Mouse (Mus musculus) ES-E14 (cell line): Measurements from ENCODE around the gene Mta1. TPM values are rescaled to one million over a fixed set of nuclear protein-coding genes. Genes with fewer than 3 reads are reported as not detected.

ENCODE experiments used
- DNase-seq: peaks from one replicate; pipeline ENCODE4 v3.0.0-alpha.2; 2013; ENCODE audit warnings: low read depth, low spot score
- H3K27ac ChIP-seq: 2 replicates; pipeline ENCODE4 v1.5.1; 2012; ENCODE audit warnings: low read depth, mild to moderate bottlenecking, low read length, moderate library complexity, mixed read lengths; ENCODE audit not compliant: poor library complexity, insufficient read depth, severe bottlenecking
- H3K36me3 ChIP-seq: 2 replicates; pipeline ENCODE4 v1.6.1; 2012; ENCODE audit warnings: mild to moderate bottlenecking, low read length, moderate library complexity, mixed read lengths; ENCODE audit not compliant: control insufficient read depth, poor library complexity, insufficient read depth, severe bottlenecking
- H3K4me1 ChIP-seq, 2 experiments: fragments of 150-350 bp in 1 of 2; sonication (generic) in 1 of 2; 2 replicates each; pipeline ENCODE4 v1.6.1; 2012; ENCODE audit warnings: low read length in 2 of 2, mild to moderate bottlenecking in 1 of 2, mixed read lengths in 1 of 2; ENCODE audit not compliant: control insufficient read depth in 2 of 2, insufficient read depth in 2 of 2, poor library complexity in 1 of 2
- H3K4me3 ChIP-seq, 2 experiments: fragments of 150-350 bp in 1 of 2; sonication (generic) in 1 of 2; 2 replicates each; pipeline ENCODE4 v1.5.1; 2012; ENCODE audit warnings: low read length in 2 of 2, low read depth in 1 of 2, mild to moderate bottlenecking in 1 of 2, mixed read lengths in 1 of 2; ENCODE audit not compliant: insufficient read depth in 1 of 2, poor library complexity in 1 of 2, severe bottlenecking in 1 of 2
- H3K9ac ChIP-seq: 2 replicates; pipeline ENCODE4 v1.6.1; 2012; ENCODE audit warnings: low read depth, mild to moderate bottlenecking, low read length, mixed read lengths; ENCODE audit not compliant: poor library complexity, insufficient read depth, severe bottlenecking
- H3K9me3 ChIP-seq: fragments of 150-350 bp; sonication (generic); 2 replicates; pipeline ENCODE4 v1.6.1; 2012; ENCODE audit warnings: low read depth, mild to moderate bottlenecking, low read length; ENCODE audit not compliant: control insufficient read depth, insufficient read depth
- CHD2 ChIP-seq: IDR thresholded peaks from 2 replicates; pipeline ENCODE4 v1.6.1; 2014; ENCODE audit warnings: mild to moderate bottlenecking, low read depth, low read length, inconsistent platforms
- HCFC1 ChIP-seq: IDR thresholded peaks from 2 replicates; pipeline ENCODE4 v1.6.1; 2012; ENCODE audit warnings: low read length, inconsistent platforms, borderline replicate concordance; ENCODE audit not compliant: insufficient read depth
- MAFK ChIP-seq: IDR thresholded peaks from 2 replicates; pipeline ENCODE4 v1.6.1; 2014; ENCODE audit warnings: mild to moderate bottlenecking, low read depth, low read length, inconsistent platforms; ENCODE audit not compliant: insufficient read depth
- ZC3H11A ChIP-seq: IDR thresholded peaks from 2 replicates; pipeline ENCODE4 v1.6.1; 2012; ENCODE audit warnings: low read depth, mild to moderate bottlenecking, inconsistent platforms, low read length, borderline replicate concordance
- ZNF384 ChIP-seq: IDR thresholded peaks from 2 replicates; pipeline ENCODE4 v1.6.1; 2012; ENCODE audit warnings: low read depth, low read length, inconsistent platforms
- in situ Hi-C, 2 experiments: fragments of 600-800 bp; cut with MboI; formaldehyde crosslinking; loops; one replicate each; pipeline ENCODE4 v1.15.1; 2025; ENCODE audit warnings: low sequenced_read_pairs in 2 of 2, inconsistent platforms in 1 of 2; ENCODE audit not compliant: unreplicated experiment in 2 of 2
- total RNA-seq: library from RNA; depleted of rRNA; stranded (reverse); fragments of 300-350 nt; gene quantifications from 2 replicates; pipeline ENCODE4 v1.2.3, GENCODE M21; 2012

The Mta1 gene
- total RNA-seq, 1 experiment, result 30.3 TPM

GRCm38 (mm10) chr12:113136492-113137020 lies 38.5 kb downstream of the Mta1 start:
- H3K27ac ChIP-seq, result no peak overlapping the region
- no peak for DNase-seq
- peaks cover 0 to 16% of the 10 kb centered on the region in 2 experiments; a peak in 1 of 4 replicates for H3K4me1 ChIP-seq
- in situ Hi-C loops, result no loop called here
- TF ChIP-seq MAFK (no peak), CHD2 (no peak), HCFC1 (no peak), ZNF384 (no peak), ZC3H11A (no peak)
- H3K9ac ChIP-seq, result no peak overlapping the region
- H3K4me3 ChIP-seq, result no peak overlapping the region
- peaks cover 52% of the 10 kb centered on the region for H3K36me3 ChIP-seq
- H3K9me3 ChIP-seq, result no peaks in the 10 kb centered on the region

GRCm38 (mm10) chr12:113137260-113138213 lies 39.5 kb downstream of the Mta1 start:
- in situ Hi-C loops, result no loop called here
- no peak overlapping the region for H3K9ac ChIP-seq
- H3K27ac ChIP-seq, result no peak overlapping the region
- no peak for TF ChIP-seq CHD2
- TF ChIP-seq HCFC1, result no peak
- TF ChIP-seq ZC3H11A, result no peak
- TF ChIP-seq MAFK, result no peak
- TF ChIP-seq ZNF384, result no peak
- H3K9me3 ChIP-seq, result no peaks in the 10 kb centered on the region
- peaks cover 42% of the 10 kb centered on the region for H3K36me3 ChIP-seq
- H3K4me3 ChIP-seq, result no peak overlapping the region
- DNase-seq, result no peak
- H3K4me1 ChIP-seq, result peaks cover 0 to 20% of the 10 kb centered on the region in 2 experiments; a peak in 3 of 4 replicates

GRCm38 (mm10) chr12:113138291-113138690 lies 40.2 kb downstream of the Mta1 start:
- Histone ChIP-seq H3K27ac (no peak overlapping the region), H3K4me3 (no peak overlapping the region), H3K9me3 (no peaks in the 10 kb centered on the region), H3K4me1 (peaks cover 0 to 23% of the 10 kb centered on the region in 2 experiments; a peak in 3 of 4 replicates), H3K36me3 (peaks cover 34% of the 10 kb centered on the region), H3K9ac (no peak overlapping the region)
- DNase-seq, result no peak
- no peak for TF ChIP-seq ZC3H11A
- no peak for TF ChIP-seq HCFC1
- TF ChIP-seq MAFK, result no peak
- TF ChIP-seq CHD2, result no peak
- TF ChIP-seq ZNF384, result no peak
- in situ Hi-C loops, result no loop called here

GRCm38 (mm10) chr12:113138901-113139864 lies 41.1 kb downstream of the Mta1 start:
- no peaks in the 10 kb centered on the region for H3K9me3 ChIP-seq
- peaks cover 0 to 29% of the 10 kb centered on the region in 2 experiments; a peak in 3 of 4 replicates for H3K4me1 ChIP-seq
- H3K36me3 ChIP-seq, result peaks cover 32% of the 10 kb centered on the region
- H3K4me3 ChIP-seq, result no peak overlapping the region
- no peak for DNase-seq
- H3K9ac ChIP-seq, result no peak overlapping the region
- TF ChIP-seq ZNF384, result no peak
- TF ChIP-seq HCFC1, result no peak
- no peak for TF ChIP-seq CHD2
- TF ChIP-seq ZC3H11A, result no peak
- TF ChIP-seq MAFK, result no peak
- no peak overlapping the region for H3K27ac ChIP-seq
- in situ Hi-C loops, result no loop called here
